Mouse (Mus musculus) thymus, postnatal 4 days (tissue): Measurements from ENCODE around the gene Memo1.
A peak's percentile ranks its signal among the peaks of the same experiment; 100 is the strongest.
"Not testable (repeated sequence)": the region's sequence is repeated elsewhere in the genome, so short reads cannot be mapped to it uniquely, and the experiment has no call there.

Experiments
- DNase-seq: peaks from one replicate; pipeline ENCODE4 v3.0.0; 2021

The Memo1 gene

DNA sequence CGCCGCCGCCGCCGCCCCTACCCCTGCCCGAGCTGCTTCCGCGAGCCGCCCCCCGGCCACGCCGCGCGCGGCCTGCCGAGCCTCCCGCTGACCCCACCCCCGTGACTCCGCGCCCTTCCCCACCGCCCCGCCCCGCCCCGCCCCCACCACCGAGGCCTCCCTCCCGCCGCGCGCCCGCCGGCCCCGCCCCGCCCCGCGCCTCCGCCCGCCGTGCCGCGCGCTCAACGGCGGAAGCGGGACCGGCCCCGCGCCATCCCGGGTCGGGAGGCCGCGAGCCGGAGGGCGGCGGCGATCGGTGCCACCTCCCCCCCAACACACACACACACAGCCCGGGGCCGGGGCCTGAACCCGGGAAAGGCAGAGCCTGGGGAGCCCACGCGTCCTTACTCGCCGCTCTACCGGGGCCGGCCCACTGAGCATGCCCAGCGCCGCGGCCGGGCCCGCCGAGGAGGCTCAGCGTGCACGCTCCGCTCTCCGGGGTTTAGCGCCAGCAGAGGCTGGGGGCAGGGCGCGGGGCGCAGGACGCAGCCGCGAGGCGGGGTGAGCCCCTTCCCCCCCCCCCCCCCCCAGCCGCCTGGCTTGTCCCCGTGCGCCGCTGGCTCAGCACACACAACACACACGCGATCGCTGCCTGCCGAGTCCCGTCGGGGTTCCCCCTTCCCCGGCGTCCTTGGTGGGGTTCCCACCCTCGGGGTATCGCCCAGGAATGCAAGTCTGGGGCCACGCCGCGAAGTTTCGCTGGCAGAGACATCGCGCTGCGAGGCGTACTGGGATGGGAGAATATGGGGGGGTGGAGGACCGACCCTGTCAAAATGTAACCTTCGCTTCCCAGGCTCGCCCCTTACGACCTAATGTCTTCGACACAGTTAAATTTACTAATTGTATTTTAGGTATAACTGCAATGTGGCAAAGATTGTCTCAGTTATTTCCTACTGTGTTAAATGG, at the start of gene Memo1:
Gene Memo1 (minus strand): TSS at position 496 of the 945 bp plus-strand sequence.
- peak; percentile 90 for DNase-seq

DNA sequence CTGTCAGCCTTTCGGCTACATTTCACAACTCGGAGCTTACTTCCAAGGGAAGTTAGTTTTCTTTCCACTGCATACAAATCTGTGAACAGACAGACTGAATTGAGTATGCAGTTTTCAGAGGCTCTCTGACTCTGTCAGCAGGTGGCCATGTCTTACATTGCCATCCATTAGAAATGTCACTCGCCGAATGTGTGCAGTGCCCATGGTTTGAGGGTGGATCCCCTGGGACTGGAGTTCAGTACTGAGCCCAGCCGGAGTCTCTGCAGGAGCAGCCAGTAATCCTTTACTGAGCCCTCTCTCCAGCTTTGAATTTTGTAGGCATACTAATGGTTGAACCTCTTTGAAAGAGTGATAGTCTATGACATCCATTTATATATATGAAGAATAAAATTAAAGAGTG, 45.8 kb upstream of the Memo1 start:
- DNase-seq: no peak

DNA sequence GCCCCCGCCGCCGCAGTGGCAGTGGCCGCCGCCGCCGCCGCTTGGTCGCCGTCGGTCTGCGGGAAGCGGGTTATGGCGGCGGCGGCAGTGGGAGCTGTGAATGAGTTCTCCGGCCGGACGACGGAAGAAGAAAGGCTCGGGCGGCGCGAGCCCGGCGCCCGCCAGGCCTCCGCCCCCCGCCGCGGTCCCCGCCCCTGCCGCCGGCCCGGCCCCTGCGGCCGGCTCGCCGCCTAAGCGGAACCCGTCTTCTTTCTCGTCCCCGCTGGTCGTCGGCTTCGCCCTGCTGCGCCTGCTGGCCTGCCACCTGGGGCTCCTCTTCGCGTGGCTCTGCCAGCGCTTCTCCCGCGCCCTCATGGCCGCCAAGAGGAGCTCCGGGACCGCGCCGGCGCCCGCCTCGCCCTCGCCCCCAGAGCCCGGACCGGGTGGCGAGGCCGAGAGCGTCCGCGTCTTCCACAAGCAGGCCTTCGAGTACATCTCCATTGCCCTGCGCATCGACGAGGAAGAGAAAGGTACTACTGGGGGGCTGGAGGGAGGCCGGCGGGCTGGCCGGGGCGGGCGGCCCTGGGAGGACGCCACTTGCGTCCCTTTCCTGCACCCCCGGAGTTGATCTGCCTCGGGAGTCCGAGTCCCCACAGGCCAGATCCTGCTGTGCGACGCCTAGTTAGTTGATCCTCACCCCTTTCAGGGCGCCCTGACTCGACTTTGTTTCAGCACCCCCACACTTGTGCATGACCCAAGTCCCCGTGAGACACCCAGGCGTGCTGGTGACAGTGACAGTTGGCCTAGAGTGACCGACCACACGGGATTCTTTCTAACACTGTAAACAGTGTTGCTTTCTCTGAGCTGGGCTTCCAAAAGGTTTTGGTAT, 43.9 kb upstream of the Memo1 start, which contains the start of gene Spast:
Gene Spast (plus strand): TSS at position 51 of the 868 bp plus-strand sequence.
- DNase-seq: peak; percentile 72

DNA sequence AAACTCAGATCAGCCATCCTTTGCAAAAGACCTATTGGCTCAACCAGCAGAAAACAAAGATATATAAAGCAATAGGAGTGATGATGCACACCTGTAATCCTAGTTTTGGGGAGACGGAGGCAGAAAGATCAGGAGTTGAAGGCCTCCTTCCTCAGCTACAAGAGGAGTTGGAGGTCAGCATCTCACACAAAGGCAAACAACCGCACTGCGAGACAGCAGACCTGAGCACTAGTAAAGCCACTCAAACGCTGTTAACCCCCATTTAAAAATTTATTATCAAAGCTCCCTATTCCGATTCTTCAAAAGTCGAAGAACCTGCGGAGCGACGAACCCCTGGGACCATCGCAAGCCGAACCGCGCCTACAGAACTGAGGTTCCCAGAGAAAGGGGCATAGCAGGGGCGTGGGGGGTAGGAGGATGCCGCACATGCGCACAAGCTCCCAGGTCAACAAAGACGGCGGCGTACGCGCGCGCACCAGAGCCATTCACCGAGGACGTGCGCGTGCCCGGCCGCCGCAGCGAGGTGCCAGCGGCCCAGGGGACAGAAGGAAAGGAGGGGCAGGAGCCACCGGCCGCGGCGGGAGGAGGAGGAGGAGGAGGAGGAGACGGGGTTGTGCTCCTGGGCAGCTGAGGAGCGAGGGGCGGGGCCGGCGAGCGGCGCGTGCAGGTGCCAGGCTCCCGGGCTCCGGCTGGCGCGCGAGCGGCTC, 43.1 kb upstream of the Memo1 start:
- peak; percentile 97 for DNase-seq

DNA sequence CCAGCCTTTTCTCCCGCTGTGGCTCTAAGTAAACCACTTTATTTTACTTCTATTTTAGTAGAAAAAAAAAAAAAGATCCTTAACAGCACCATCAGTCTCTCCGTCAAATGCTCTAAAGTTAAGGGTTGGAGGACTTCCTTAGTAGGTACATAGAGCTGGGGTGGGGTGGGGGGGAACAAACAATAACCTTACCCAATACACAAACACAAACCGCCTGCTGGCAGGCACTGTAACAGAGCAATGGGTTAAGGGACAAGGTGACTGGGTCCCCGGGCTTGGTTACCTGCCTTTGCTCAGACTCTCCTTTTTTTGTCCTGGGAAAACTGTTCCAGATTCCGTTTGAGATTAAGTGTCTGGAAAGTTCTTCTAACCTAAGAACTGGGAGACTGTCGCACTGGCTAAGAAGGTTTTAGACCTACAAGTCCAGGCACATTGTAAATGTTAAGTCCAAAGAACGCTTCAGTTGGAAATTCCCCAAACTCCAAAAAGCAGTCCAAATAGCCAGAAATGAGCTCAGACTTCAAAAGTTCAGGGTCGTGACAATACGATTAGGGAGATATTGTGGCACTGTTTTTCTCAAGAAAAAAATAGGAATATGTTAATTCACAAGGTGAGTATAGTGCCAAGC, 35.8 kb upstream of the Memo1 start:
- DNase-seq: no peak

DNA sequence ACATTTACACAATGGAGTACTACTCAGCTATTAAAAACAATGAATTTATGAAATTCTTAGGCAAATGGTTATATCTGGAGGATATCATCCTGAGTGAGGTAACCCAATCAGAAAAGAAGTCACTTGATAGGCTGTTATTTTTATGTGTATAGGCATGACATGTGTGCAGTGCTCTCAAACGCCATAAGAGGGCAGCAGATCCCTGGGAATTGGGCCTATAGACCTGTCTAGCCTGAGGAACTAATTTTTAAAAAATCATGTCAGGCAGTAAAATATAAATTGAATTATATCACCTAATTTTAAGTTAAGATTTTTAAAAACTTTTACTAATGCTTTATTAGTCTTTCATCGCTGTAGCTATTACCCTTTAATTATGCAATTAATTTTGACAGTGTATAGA, 32.8 kb upstream of the Memo1 start:
- peak; percentile 83 for DNase-seq

DNA sequence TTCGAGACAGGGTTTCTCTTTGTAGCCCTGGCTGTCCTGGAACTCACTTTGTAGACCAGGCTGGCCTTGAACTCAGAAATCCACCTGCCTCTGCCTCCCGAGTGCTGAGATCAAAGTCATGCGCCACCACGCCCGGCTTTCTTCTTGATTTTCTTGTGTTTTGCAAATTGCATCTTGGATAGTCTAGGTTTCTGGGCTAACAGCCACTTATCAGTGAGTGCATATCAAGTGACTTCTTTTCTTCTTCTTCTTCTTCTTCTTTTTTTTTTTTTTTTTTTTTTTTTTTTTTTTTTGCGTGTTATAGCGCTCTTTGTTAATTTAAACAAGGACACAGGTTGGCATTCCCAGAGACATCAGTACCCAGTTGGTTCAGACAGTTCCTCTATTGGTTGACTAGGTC, 31.9 kb upstream of the Memo1 start:
- DNase-seq: not testable (repeated sequence)

DNA sequence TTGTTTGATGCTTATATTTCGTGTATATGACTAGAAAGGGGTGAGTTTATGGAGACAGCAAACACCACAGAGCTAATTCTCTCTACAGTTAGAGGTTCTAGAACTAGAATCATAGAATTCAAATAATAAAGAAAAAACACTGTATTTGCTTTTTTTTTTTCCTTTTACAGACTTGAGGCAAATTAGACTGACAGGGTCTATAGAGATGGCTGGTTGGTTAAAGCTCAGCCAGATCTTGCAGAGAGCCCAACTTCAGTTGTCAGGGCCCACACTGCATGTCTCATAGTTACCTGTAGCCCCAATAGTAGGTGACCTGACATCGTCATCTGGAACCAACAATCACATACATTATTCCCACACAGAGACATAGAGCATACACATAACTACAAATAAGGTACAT, 28.5 kb upstream of the Memo1 start, which contains the start of gene Dpy30:
Gene Dpy30 (minus strand): TSS at position 101 of the 400 bp plus-strand sequence.
- no peak for DNase-seq

DNA sequence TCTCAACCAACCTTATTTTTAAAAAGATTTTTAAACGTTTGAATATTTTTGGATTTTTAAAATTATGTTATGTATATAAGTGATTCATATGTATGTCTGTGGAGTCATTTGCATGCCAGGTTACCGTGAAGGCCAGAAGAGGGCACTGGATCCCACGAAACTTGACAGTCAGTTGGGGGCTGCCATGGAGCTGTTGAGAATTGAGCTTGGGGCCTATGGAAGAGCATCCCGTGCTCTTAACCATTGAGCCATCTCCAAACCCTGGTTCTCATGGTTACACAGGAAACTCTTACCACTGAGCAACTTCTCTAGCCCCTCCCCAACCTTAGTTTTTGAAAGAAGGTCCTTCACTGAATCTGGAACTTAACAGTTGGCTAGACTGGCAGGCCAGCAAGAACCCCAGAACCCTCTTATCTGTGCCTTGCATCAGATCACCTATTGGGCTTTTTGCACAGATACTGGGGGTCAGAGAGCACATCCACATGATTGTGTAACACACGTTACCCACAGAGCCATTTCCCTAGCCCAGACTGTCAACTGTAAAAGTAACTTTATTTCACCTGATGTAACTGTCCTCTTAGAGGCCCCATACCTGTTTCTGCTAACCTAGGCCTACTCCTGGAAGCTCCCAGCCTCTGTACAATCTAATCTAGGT, 27.2 kb upstream of the Memo1 start:
- DNase-seq: peak; percentile 53

DNA sequence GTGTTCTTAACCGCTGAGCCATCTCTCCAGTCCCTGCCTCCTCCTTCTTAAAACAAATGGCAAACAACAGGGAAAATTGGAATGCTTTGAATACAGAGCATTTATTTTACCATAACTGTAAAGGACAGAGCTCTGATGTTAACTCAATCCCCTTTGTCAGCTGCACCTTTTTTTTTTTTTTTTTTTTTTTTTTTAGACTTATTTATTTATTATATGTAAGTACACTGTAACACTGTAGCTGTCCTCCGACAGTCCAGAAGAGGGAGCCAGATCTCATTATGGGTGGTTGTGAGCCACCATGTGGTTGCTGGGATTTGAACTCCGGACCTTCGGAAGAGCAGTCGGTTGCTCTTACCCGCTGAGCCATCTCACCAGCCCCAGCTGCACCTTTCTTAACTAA, 23.4 kb upstream of the Memo1 start:
- DNase-seq: no peak

DNA sequence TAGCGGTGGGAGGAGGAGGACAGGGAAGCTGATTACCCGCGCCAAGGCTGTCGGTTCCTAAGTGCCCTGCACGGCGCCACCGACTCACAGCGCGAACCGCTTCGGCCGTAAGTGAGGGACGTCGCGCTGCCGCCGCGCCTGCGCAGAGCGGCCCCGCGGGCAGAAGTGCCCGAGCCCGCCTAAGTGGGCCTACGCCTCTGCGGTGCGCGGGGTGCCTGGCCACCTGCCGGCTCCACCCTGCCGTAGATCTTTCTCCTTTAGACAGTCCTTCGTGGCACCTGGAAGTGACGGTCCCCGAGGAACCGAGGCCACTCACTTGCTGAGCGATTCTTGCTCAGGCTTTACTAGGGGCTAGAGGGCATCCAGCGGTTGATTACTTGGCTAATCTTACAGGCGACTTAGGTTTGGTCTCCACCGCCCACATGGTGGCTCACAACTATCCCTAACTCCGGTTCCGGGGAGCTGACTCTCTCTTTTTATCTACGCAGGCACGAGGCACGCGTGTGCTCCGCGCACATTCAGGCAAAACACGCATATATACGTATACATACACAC, 21.1 kb upstream of the Memo1 start:
- DNase-seq: peak; percentile 91

DNA sequence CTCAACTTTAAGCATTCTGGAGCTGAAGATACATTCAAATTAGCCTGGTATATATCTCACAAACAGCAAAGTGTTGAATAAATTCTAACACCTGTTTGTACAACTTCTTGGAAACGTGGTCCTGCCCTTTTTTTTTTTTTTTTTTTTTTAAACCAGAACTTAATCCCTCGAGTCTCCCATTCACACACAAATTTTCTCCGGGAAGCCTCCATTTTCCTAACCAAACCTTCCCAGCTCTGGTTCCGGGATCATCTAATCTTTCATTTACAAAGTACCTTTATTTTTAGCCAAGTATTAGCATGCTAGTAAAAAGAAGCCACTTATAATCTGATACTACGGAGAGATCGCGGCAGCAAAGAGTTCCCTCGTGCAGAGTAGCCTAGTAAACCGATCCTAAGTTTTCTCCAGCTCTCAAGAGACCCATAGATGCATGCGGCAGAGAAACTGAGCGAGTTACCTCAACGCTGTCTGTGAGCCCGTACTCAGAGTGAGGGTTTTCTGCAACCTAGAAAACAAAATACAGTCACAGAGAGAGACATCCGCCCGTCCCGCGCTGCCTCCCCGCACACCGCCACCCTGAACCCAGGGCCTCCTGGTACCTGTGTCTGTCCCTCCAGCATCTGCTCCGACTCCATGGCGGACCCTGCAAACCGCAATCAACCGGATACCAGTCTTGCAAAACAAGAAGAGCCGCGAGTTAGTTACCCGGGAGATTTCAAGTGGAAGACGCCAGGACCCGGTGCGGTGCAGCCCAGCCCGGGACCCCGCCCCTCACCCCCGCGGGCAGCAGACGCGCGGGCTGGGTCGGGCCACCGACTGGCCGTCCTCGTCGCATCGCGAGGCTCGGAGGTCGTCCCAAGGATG, 20.4 kb upstream of the Memo1 start:
- no peak for DNase-seq

DNA sequence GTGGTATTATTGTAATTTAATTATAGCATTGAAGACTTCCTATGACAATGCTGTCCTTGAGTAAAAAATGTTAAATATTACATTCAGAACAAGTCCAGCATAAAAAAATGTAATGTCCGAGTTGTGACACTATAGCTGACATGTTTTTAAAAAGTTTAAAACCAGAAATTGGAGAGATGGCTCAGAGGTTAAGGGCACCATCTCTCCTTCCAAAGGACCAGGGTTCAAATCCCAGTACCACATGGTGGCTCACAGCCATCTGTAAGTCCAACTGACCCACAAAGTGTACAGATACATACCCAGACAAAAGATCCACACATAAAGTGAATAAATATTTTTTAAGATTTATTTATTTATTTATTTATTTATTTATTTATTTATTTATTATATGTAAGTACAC, 10.7 kb upstream of the Memo1 start:
- no peak for DNase-seq

DNA sequence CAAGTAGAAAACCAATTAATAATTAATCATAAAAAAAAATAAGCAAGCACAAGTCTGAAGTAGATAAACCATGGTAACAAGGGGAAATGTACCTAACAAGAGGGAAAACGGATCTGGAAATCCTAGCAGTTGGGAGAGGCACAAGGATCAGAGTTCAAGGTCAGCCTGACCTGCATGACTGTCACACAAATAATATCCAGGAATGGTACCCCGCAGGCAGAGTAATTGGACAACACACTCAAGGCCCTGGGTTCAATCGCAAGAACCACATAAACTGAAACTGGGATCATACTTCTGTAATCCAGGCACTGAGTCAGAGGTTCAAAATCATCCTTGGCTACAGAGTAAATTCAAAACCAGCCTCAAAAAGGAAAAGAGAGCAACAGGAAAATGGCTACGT, 10.3 kb upstream of the Memo1 start:
- DNase-seq: no peak

DNA sequence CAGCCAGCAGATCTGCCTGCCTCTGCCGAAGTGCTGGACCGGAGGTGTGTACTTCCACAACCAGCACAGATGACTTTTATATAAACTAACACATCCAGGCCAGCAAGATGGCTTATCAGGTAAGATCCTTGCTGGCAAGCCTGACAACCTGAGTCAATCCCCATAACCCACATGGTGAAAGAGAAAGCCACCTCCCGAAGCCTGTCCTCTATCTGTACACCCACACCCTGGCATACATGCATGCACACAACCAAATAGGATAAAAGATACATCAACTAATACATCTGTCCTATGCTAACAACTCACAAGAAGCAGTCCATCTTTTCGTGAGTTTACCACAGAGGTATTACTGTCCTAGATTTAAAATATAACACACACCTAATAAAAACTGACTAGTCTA, 8.7 kb upstream of the Memo1 start:
- no peak for DNase-seq

DNA sequence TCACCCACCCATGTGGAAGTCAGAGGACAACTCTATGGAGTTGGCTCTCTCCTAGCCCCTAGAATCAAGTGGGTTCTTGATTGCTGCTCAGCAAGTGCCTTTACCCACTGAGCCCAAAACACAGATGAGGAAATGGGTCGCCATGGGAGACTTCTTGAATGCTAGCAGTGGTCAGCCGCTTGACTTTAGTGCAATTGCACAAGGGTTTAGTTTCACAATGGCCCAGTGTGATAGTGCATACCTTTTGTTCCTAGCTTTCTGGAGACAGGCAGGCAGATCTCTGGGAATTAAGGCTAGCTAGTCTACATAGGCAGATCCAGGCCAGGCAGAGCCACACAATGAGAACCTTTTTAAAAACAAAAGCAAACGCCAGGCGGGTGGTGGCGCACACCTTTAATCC, 4.8 kb upstream of the Memo1 start:
- no peak for DNase-seq

DNA sequence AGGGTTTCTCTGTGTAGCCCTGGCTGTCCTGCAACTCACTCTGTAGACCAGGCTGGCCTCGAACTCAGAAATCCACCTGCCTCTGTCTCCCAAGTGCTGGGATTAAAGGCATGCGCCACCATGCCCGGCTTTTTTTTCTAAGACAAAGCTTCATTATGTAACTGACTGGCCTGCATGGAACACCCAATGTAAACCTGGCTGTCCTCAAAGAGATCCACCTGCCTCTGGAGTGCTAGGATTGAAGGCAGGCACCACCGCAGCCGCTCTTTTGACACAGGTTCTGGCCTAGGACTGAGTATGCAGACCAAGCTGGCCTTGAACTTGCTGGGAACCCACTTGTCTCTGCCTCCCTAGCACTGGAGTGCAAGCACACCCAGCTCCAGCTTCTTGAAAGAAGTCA, 1.7 kb upstream of the Memo1 start:
- DNase-seq: not testable (repeated sequence)

DNA sequence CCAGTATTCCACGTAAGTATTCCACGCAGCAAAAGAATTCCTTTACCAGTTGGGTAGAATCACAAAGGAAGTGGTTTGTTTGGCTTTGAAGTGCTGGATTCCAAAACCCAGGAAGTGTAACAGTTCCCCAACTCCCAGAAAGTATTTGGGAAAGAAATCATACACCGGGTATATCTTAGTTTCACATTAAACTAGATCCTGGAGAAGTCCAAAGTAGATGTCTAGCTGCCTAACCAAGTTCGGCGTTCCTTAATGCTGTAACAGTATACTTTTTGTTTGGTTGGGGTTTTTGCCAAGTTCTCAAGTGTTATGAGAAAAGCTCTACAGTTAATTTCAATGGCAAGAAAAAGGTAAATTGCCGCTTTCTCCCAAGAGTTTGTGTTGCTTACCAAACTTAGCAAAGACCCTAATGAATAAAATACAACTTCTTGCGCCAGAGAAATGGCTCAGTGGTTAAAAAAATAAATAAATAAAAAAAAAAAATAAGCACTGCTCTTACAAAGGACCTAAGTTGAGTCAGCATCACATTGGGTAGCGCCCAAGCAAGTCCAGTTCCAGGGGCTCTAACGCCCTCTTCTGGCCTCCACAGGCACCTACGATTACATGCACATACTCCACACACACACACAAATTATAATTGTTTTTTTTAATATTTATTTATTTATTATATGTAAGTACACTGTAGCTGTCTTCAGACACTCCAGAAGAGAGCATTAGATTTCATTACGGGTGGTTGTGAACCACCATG, 929 bp upstream of the Memo1 start:
- DNase-seq: peak; percentile 41

DNA sequence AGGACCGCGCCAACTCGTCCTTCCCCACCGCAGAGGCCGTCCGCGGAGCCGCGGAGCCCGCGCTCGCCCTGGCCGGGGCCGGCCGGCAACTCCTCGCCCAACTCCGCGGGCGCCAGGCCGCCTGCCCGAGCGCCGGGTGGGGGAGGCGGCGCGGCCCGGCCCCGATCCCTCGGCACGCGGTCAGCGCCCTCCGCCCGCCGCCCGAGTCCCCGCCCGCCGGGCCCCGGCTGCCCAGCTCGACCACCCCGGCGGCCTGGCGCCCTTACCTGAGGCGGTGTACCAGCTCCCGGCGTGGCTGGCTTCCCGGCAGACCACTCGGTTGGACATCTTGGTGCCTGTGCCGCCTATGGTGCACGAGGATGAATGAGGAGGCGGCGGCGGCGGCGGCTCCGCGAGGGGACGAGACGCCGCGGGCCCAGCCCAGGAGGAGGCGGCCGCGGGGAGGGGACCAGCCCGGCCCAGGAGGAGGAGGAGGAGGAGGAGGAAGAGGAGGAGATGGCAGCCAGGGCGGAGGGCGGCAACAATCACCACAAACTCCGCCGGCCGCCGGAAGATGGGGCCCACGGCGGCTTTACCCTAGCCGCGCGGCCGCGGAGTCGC, 795 bp downstream of the Memo1 start:
- peak; percentile 82 for DNase-seq
